Mouse (Mus musculus) forebrain, embryonic 16.5 days (tissue): ENCODE measurements around the gene Edf1. TPM values are rescaled to one million over a fixed set of nuclear protein-coding genes. Genes with fewer than 3 reads are reported as not detected.
"Not testable (repeated sequence)": the region's sequence is repeated elsewhere in the genome, so short reads cannot be mapped to it uniquely, and the experiment has no call there.

ENCODE experiments used
- ATAC-seq: fragments of 200-750 bp; cut with Nextera tagmentation; 2 replicates; pipeline ENCODE4 v1.8.0; 2017; ENCODE audit warnings: mild to moderate bottlenecking, moderate library complexity
- H3K27ac ChIP-seq: fragments of 300-500 bp; sonication (generic); 2 replicates; pipeline ENCODE4 v1.5.1; 2014; ENCODE audit warnings: low read length, control low read depth
- H3K27me3 ChIP-seq: fragments of 300-500 bp; sonication (generic); replicated peaks from 2 replicates; pipeline ENCODE4 v1.6.1; 2014; ENCODE audit warnings: low read length; ENCODE audit not compliant: control insufficient read depth, insufficient read depth
- H3K36me3 ChIP-seq: fragments of 300-500 bp; sonication (generic); 2 replicates; pipeline ENCODE4 v1.6.1; 2014; ENCODE audit not compliant: control insufficient read depth, insufficient read depth
- H3K4me1 ChIP-seq: fragments of 300-500 bp; sonication (generic); replicated peaks from 2 replicates; pipeline ENCODE4 v1.6.1; 2014; ENCODE audit warnings: low read length; ENCODE audit not compliant: control insufficient read depth, insufficient read depth
- H3K4me2 ChIP-seq: fragments of 300-500 bp; sonication (generic); 2 replicates; pipeline ENCODE4 v1.6.1; 2014; ENCODE audit warnings: mild to moderate bottlenecking, low read length, control low read depth
- H3K4me3 ChIP-seq: fragments of 300-500 bp; sonication (generic); replicated peaks from 2 replicates; pipeline ENCODE4 v1.5.1; 2014; ENCODE audit warnings: mild to moderate bottlenecking, low read length, control low read depth
- H3K9ac ChIP-seq: fragments of 300-500 bp; sonication (generic); replicated peaks from 2 replicates; pipeline ENCODE4 v1.6.1; 2014; ENCODE audit warnings: low read depth, low read length, control low read depth
- H3K9me3 ChIP-seq: fragments of 300-500 bp; sonication (generic); 2 replicates; pipeline ENCODE4 v1.6.1; 2016; ENCODE audit warnings: low read length; ENCODE audit not compliant: control insufficient read depth
- WGBS: fragments of 180-500 bp; shearing (Covaris S2); extraction: QIAGEN DNeasy Blood & Tissue Kit; methylation state at CpG from one replicate; pipeline ENCODE4 v1.1.7; 2014; 5-methylcytosine and 5-hydroxymethylcytosine counted together
- polyA plus RNA-seq: library from polyadenylated mRNA; unstranded; fragments of >200 nt; fragmentation: Nextera tagmentation; extraction: Ambion mirVana; gene quantifications from 2 replicates; pipeline ENCODE4 v1.2.1, GENCODE M21; 2015

Gene Edf1
- polyA plus RNA-seq, 1 experiment from 2014 or later, result 359 TPM

DNA sequence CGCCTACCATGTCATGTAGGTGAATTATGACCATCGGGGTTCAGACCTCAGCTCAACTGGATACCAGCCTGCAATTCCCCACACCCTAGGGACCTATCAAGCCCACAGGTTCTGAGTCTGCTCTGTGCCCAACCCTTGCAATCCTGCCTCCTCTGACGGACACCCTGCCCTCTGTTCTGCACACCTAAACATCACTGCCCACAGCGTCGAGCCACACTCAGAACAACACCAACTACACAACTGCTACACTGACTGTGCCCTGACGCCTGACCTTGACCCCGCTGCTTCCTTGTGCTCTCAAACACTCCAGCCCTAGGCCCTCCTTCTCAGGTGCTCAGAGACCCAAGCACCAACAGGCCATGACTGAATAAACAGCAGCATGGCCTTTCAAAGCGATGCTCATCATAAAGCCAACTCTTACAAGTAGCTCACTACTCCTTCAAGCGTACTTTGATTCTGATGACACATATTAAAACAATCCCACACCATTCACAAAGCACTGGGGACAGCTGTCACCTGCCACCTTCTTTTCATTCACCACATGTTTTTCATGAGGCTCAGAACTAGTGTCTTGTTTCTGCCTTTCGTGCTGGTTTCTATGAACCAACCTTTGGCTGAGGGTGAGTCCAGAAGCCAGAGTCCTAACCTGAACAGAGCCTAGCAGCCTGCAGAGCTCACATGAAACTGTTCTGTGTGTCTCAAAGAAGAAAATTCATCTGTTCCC lies 15.8 kb upstream of the Edf1 start:
- H3K9me3 ChIP-seq, result no peaks in the 10 kb centered on the region
- no peak overlapping the region for H3K27ac ChIP-seq
- H3K4me1 ChIP-seq, result peaks cover 7% of the 10 kb centered on the region
- H3K27me3 ChIP-seq, result no peaks in the 10 kb centered on the region
- H3K4me2 ChIP-seq, result no peak overlapping the region
- ATAC-seq, result no peak
- no peaks in the 10 kb centered on the region; the same call in none of the 2 replicates for H3K36me3 ChIP-seq
- WGBS, result 87% methylated on average over 10 of the region's 10 CpGs
- H3K9ac ChIP-seq, result no peak overlapping the region
- H3K4me3 ChIP-seq, result no peak overlapping the region

DNA sequence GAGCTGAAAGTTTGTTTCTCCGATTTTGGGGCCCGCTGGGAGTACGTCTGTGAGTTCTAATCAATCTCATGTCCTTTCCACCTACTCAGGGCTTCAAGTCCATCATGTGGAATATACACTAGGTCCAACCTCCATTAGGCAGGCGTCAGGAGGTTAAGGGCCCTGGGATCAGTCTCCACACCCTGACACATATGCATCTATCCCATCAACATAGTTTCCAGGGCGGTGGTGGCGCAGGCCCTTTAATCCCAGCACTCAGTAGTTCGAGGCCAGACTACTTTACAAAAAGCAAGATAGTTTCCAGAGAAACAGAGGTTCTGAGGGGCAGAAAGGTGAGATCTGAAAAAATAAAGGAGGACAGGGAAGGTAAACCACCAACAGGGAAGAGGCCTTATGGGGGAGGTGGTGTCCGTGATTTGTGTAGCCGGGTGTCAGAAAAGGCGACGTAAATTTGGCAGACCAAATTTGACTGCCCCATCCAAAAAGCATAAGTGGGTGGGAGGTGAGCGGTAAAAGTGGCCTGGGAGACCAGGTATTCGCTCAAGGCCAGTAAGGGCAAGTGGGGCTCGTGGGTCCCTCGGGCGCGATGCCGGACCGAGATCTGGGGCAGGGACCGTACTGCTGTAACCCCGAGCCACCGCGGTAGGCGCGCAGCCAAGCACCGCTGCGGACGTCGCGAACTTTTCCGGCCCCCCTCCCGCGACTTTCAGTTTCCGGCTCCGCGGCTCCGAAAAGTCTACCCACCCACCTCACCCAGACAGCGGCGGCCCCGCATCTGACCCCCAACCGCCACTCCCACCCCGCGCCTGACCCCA lies 11.4 kb upstream of the Edf1 start:
- peaks cover 11% of the 10 kb centered on the region for H3K4me1 ChIP-seq
- 9% methylated on average over 38 of the region's 43 CpGs for WGBS
- peak overlapping the region; percentile 82 for H3K9ac ChIP-seq
- H3K4me2 ChIP-seq, result peak overlapping the region; percentile 73
- H3K4me3 ChIP-seq, result peak overlapping the region; percentile 77
- peak; percentile 37 for ATAC-seq
- no peaks in the 10 kb centered on the region for H3K9me3 ChIP-seq
- no peak overlapping the region for H3K27ac ChIP-seq
- no peaks in the 10 kb centered on the region for H3K36me3 ChIP-seq
- H3K27me3 ChIP-seq, result no peaks in the 10 kb centered on the region

DNA sequence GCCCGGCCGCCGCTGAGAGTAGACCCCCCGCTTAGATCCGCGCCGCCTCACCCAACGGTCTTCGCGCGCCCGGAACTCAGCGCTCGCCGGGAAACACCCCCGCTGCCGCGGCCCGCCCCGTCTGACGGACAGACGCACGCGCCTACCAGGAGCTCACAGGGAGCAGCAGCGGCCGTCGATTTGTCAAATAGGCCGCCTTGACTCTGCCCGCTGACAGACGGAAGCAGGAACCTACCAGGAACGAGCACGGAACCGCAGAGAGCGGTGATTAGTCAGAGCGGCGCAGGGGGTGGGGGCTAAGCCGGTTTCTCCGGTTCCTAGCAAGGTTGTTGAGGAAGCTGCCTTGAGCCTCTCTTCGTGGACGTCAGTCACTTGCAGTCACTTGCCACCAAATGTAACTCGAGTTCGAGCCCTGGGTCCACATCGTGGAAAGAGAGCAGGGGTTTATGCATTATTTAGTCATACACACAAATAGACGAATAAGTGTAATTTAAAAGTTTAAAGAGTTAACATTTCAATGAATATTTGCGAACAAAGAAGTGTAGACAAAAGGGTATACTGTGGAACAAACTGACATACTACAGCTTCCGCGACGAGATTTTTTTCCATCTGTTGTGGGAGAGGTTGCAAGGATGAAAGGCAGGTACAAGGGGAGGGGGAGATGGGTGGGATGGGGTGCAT lies 10.7 kb upstream of the Edf1 start, which contains the start of gene Traf2:
Gene Traf2 (minus strand): TSS at position 130 of the 681 bp plus-strand sequence.
- H3K4me2 ChIP-seq, result peak within 1 kb of the TSS; percentile 73
- H3K27ac ChIP-seq, result no peak within 1 kb of the TSS
- WGBS, result 2% methylated on average over 47 of the region's 48 CpGs
- peaks cover 11% of the 10 kb centered on the region for H3K4me1 ChIP-seq
- no peaks in the 10 kb centered on the region for H3K27me3 ChIP-seq
- ATAC-seq, result peak; percentile 100
- H3K4me3 ChIP-seq, result peak within 1 kb of the TSS; percentile 77
- peak within 1 kb of the TSS; percentile 82 for H3K9ac ChIP-seq
- no peaks in the 10 kb centered on the region for H3K9me3 ChIP-seq
- H3K36me3 ChIP-seq, result no peaks in the 10 kb centered on the region

DNA sequence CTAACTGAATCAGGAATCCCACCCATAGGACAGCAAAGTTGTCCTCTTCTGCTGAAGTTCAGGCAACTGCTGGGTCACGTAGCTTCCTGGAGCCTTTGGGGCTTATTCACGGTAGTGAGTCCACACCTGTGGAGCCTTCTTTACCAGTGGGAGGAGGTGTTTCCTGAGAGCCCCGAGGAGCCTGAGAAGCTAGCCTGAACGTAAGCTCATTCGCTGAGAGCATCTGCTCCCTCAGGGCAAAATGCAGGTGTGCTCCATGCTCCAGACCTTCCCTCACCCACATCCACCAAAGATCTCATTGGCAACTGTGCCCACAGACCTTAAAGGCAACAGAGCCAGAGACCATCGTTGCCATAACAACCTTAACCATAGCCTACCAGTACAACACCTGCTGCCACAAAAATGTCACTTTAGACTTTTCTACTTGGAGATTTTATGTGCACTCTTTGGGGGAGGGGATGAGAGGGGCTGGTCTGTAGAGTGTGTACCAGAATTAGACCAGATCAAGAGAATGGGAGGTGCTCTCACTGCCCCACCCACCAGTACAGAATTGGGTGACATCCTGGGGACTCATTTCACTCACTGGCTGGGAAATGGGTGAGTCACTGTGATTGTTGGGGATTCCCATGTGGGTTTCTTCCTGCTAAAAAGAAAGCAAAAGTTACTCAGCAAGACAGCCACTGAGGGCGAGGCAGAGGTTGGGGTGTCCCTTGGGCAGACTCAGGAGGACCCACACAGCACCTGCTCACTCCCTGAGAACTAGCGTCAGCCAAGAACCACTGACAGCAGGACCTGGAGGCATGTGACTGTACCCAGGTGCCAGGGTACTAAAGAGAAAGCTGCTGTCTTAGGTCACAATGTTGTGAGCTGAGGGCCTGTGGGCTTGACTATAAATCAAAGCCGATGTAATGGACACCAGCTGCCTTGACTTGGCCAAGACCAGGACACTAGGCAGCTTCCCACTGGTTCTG lies 8.3 kb upstream of the Edf1 start:
- H3K4me2 ChIP-seq, result no peak overlapping the region
- H3K4me3 ChIP-seq, result no peak overlapping the region
- H3K27ac ChIP-seq, result no peak overlapping the region
- no peak for ATAC-seq
- WGBS, result 79% methylated on average over 9 of the region's 9 CpGs
- H3K27me3 ChIP-seq, result no peaks in the 10 kb centered on the region
- no peak overlapping the region for H3K9ac ChIP-seq
- H3K36me3 ChIP-seq, result no peaks in the 10 kb centered on the region
- no peaks in the 10 kb centered on the region for H3K9me3 ChIP-seq
- peaks cover 11% of the 10 kb centered on the region for H3K4me1 ChIP-seq

DNA sequence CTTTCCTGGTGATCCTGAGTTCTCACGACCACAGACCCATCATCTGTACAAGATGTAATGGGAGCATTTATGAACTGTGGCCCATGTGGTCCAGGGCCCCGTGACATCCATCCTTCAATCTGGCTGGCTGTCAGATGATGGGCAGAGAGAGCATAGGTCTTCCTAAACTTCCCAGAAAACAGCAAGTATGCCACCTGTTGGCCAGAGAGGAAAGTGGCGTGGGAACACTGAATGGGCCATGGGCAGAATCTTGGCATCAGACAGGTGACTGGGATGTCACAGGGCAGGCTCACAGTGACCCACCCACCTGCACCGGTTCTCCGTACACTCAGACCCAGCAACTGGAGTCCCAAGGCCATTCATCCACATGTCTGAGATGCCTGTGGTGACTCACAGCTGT lies 6.5 kb upstream of the Edf1 start:
- WGBS, result 36% methylated on average over 5 of the region's 5 CpGs
- no peak for ATAC-seq

DNA sequence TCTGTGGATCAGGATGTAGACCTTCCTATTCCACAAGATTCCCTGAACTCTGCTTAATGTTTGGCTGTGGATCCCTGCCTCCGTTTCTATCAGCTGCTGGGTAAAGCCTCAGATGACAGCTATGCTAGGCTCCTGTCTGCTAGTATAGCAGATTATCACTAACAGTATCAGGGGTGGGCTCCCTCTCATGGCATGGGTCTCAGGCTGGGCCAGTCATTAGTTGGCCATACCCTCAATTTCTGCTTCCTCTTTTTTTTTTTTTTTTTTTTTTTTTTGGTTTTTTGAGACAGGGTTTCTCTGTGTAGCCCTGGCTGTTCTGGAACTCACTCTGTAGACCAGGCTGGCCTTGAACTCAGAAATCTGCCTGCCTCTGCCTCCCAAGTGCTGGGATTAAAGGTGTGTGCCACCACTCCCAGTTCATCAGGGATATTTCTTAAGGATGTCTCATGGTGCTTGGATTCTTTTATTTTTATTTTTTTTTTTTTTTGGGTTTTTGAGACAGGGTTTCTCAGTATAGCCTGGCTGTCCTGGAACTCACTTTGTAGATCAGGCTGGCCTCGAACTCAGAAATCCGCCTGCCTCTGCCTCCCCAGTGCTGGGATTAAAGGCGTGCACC lies 4.4 kb upstream of the Edf1 start:
- H3K4me3 ChIP-seq, ATAC-seq: not testable (repeated sequence)
- WGBS, result 88% methylated on average over 4 of the region's 4 CpGs

More for the DNA sequence above, 6.5 kb upstream of the Edf1 start:
- peaks cover 6% of the 10 kb centered on the region for H3K4me1 ChIP-seq
- H3K9me3 ChIP-seq, result no peaks in the 10 kb centered on the region
- no peak overlapping the region for H3K4me2 ChIP-seq
- no peaks in the 10 kb centered on the region for H3K27me3 ChIP-seq
- no peak overlapping the region for H3K4me3 ChIP-seq
- H3K27ac ChIP-seq, result no peak overlapping the region
- no peaks in the 10 kb centered on the region for H3K36me3 ChIP-seq
- H3K9ac ChIP-seq, result no peak overlapping the region

DNA sequence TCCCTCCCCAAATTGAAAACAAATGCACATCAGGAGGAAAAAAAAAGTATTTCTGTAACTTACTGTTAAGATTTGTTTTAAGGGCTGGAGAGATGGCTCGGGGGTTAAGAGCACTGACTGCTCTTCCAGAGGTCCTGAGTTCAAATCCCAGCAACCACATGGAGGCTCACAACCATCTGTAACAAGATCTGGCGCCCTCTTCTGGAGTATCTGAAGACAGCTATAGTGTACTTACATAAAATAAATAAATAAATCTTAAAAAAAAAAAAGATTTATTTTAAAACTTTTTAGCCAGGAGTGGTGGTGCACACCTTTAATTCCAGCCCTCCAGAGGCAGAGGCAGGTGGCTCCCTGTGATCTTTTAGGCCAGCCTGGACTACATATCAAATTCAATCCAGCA lies 2.2 kb upstream of the Edf1 start:
- not testable (repeated sequence) for H3K36me3 ChIP-seq, H3K27ac ChIP-seq, ATAC-seq, H3K4me3 ChIP-seq, H3K4me2 ChIP-seq, H3K27me3 ChIP-seq, H3K9ac ChIP-seq, H3K9me3 ChIP-seq
- WGBS, result 53% methylated on average over 2 of the region's 2 CpGs
- peaks cover 19% of the 10 kb centered on the region for H3K4me1 ChIP-seq

More for the DNA sequence above, 4.4 kb upstream of the Edf1 start:
- H3K9ac ChIP-seq, H3K27ac ChIP-seq, H3K36me3 ChIP-seq, H3K4me2 ChIP-seq, H3K9me3 ChIP-seq, H3K4me1 ChIP-seq, H3K27me3 ChIP-seq: not testable (repeated sequence)

DNA sequence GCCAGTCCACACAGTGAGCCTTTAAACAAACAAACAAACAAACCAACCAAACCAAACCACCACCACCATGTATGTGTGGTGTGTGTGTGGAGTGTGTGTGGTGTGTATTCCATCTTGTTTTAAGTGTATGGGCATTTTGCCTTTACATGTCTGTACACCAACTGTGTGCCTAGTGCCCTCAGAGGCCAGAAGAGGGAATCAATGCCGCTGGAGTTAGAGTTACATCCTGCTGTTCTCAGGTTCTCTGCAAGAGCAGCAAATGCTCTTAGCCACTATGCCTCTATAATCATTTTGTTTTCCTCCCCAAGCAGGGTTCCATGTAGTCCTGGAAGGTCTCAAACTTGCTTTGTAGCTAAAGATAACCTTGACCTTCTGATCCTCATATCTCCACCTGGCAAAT lies 1.4 kb upstream of the Edf1 start:
- Histone ChIP-seq H3K36me3 (peaks cover 10% of the 10 kb centered on the region), H3K9ac (no peak overlapping the region), H3K9me3 (no peaks in the 10 kb centered on the region), H3K4me2 (no peak overlapping the region), H3K27me3 (no peaks in the 10 kb centered on the region), H3K4me1 (peaks cover 19% of the 10 kb centered on the region), H3K27ac (no peak overlapping the region), H3K4me3 (no peak overlapping the region)
- no peak for ATAC-seq
- WGBS, result 47% methylated on average over 1 of the region's 1 CpGs
